Mouse (Mus musculus) urinary bladder, postnatal 14 days (tissue): ENCODE results near the gene Gm14406.
"Not testable (repeated sequence)": the region's sequence is repeated elsewhere in the genome, so short reads cannot be mapped to it uniquely, and the experiment has no call there.

Experiments
- DNase-seq: peaks from one replicate; pipeline ENCODE4 v3.0.0; 2021; ENCODE audit warnings: low spot score

The Gm14406 gene

GRCm38 (mm10) chr2:177577998-177578397 is at the start of gene Gm14406:
TSS of gene Gm14406 (minus strand) at chr2:177578210.
- not testable (repeated sequence) for DNase-seq

GRCm38 (mm10) chr2:177575141-177575540 is 2.9 kb downstream of the Gm14406 start:
- not testable (repeated sequence) for DNase-seq

- DNase-seq, result not testable (repeated sequence)
These were observed 18.6 kb downstream of the Gm14406 start for GRCm38 (mm10) chr2:177559365-177559764.

GRCm38 (mm10) chr2:177555261-177555660 is 22.7 kb downstream of the Gm14406 start:
- DNase-seq, result not testable (repeated sequence)

- not testable (repeated sequence) for DNase-seq
These were observed 40.3 kb downstream of the Gm14406 start for GRCm38 (mm10) chr2:177537717-177538116.

GRCm38 (mm10) chr2:177537141-177537540 is 40.9 kb downstream of the Gm14406 start:
- not testable (repeated sequence) for DNase-seq

- DNase-seq, result no peak
These were observed 42.1 kb downstream of the Gm14406 start for GRCm38 (mm10) chr2:177535876-177536275.

GRCm38 (mm10) chr2:177524171-177524570 is 53.8 kb downstream of the Gm14406 start:
- DNase-seq, result not testable (repeated sequence)

GRCm38 (mm10) chr2:177523674-177524073 is 54.3 kb downstream of the Gm14406 start:
- not testable (repeated sequence) for DNase-seq

- no peak for DNase-seq
These were observed 54.9 kb downstream of the Gm14406 start for GRCm38 (mm10) chr2:177523061-177523460.

- no peak for DNase-seq
These were observed 58.0 kb downstream of the Gm14406 start for GRCm38 (mm10) chr2:177520035-177520434.
